Mouse (Mus musculus) thymus, adult 2 months (tissue): ENCODE data around the gene Arpc2.

ENCODE experiments used
- CTCF ChIP-seq: fragments of 200-500 bp; IDR thresholded peaks from 2 replicates; pipeline ENCODE4 v1.5.1; 2012; ENCODE audit warnings: mild to moderate bottlenecking, control low read depth, low read length, moderate library complexity, borderline replicate concordance; ENCODE audit not compliant: control insufficient read depth, poor library complexity, insufficient read depth; ENCODE audit errors: extremely low read depth
- POLR2A ChIP-seq: fragments of 200-500 bp; IDR thresholded peaks from 2 replicates; pipeline ENCODE4 v1.6.1; 2012; ENCODE audit warnings: mild to moderate bottlenecking, low read length, control low read depth, moderate library complexity; ENCODE audit not compliant: control insufficient read depth, poor library complexity, insufficient read depth; ENCODE audit errors: extremely low read depth

DNA sequence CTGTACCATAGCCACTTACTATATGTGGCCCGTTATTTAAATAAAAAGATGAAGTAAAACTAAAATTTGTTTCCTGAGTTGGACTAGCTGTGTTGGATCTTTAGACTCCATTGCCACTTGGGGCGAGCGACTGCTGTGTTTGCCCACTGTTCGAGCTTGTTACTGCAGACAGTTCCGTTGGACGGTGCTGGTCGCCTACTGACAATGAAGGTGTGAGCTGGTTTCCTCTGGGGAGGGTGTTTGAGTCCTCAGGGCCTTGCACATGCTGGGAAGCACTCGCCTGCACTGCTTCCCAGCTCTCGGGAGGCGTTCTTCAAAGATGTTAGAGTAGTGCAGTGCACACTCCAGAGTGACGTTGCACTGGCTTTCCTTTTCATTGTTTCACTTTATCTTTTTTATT lies 3.7 kb downstream of the Arpc2 start:
- TF ChIP-seq CTCF (no peak), POLR2A (no peak)
